Mouse (Mus musculus) limb, embryonic 11.5 days (tissue): ENCODE data around the gene Gp1ba. TPM values are rescaled to one million over a fixed set of nuclear protein-coding genes. Genes with fewer than 3 reads are reported as not detected.

Source experiments
- ATAC-seq: fragments of 200-750 bp; cut with Nextera tagmentation; 2 replicates; pipeline ENCODE4 v1.8.0; 2017; ENCODE audit warnings: low read depth; ENCODE audit not compliant: insufficient number of reproducible peaks, low FRiP score, low TSS enrichment
- DNase-seq: peaks from one replicate; pipeline ENCODE4 v3.0.0-alpha.2; 2015; ENCODE audit warnings: low spot score
- H3K27ac ChIP-seq: fragments of 300-500 bp; sonication (generic); replicated peaks from 2 replicates; pipeline ENCODE4 v1.5.1; 2014; ENCODE audit warnings: low read depth, mild to moderate bottlenecking, low read length
- H3K27me3 ChIP-seq: fragments of 300-500 bp; sonication (generic); 2 replicates; pipeline ENCODE4 v1.6.1; 2014; ENCODE audit warnings: mild to moderate bottlenecking, low read length, mixed read lengths; ENCODE audit not compliant: control insufficient read depth, insufficient read depth
- H3K36me3 ChIP-seq: fragments of 300-500 bp; sonication (generic); 2 replicates; pipeline ENCODE4 v1.6.1; 2014; ENCODE audit warnings: mild to moderate bottlenecking, low read length, moderate library complexity, mixed read lengths; ENCODE audit not compliant: control insufficient read depth, insufficient read depth
- H3K4me1 ChIP-seq: fragments of 300-500 bp; sonication (generic); 2 replicates; pipeline ENCODE4 v1.6.1; 2014; ENCODE audit warnings: low read length, mixed read lengths; ENCODE audit not compliant: control insufficient read depth, insufficient read depth
- H3K4me2 ChIP-seq: fragments of 300-500 bp; sonication (generic); 2 replicates; pipeline ENCODE4 v1.6.1; 2014; ENCODE audit warnings: low read depth, mild to moderate bottlenecking, moderate library complexity; ENCODE audit not compliant: severe bottlenecking
- H3K4me3 ChIP-seq: fragments of 300-500 bp; sonication (generic); 2 replicates; pipeline ENCODE4 v1.5.1; 2014; ENCODE audit warnings: low read depth, low read length
- H3K9ac ChIP-seq: fragments of 300-500 bp; sonication (generic); 2 replicates; pipeline ENCODE4 v1.6.1; 2014; ENCODE audit warnings: mild to moderate bottlenecking, low read length
- H3K9me3 ChIP-seq: fragments of 300-500 bp; sonication (generic); 2 replicates; pipeline ENCODE4 v1.6.1; 2016; ENCODE audit warnings: low read length; ENCODE audit not compliant: control insufficient read depth
- WGBS: fragments of 180-500 bp; shearing (Covaris S2); extraction: QIAGEN DNeasy Blood & Tissue Kit; methylation state at CpG from one replicate; pipeline ENCODE4 v1.1.7; 2014; 5-methylcytosine and 5-hydroxymethylcytosine counted together
- polyA plus RNA-seq: library from polyadenylated mRNA; unstranded; fragments of >200 nt; fragmentation: Nextera tagmentation; extraction: Ambion mirVana; gene quantifications from 2 replicates; pipeline ENCODE4 v1.2.1, GENCODE M21; 2014

Gp1ba gene
- polyA plus RNA-seq, 1 experiment from 2014 or later = 1.2 TPM

- H3K4me3 ChIP-seq = no peak overlapping the region
- DNase-seq = no peak
- H3K4me2 ChIP-seq = no peak overlapping the region
- 40% methylated on average over 7 of the region's 7 CpGs for WGBS
- H3K27me3 ChIP-seq = no peaks in the 10 kb centered on the region
- H3K9me3 ChIP-seq = no peaks in the 10 kb centered on the region
- no peak for ATAC-seq
- no peak overlapping the region for H3K27ac ChIP-seq
- no peaks in the 10 kb centered on the region for H3K36me3 ChIP-seq
- H3K4me1 ChIP-seq = no peaks in the 10 kb centered on the region
- no peak overlapping the region for H3K9ac ChIP-seq
These were observed 16.7 kb upstream of the Gp1ba start for GRCm38 (mm10) chr11:70621972-70622814.

DNA sequence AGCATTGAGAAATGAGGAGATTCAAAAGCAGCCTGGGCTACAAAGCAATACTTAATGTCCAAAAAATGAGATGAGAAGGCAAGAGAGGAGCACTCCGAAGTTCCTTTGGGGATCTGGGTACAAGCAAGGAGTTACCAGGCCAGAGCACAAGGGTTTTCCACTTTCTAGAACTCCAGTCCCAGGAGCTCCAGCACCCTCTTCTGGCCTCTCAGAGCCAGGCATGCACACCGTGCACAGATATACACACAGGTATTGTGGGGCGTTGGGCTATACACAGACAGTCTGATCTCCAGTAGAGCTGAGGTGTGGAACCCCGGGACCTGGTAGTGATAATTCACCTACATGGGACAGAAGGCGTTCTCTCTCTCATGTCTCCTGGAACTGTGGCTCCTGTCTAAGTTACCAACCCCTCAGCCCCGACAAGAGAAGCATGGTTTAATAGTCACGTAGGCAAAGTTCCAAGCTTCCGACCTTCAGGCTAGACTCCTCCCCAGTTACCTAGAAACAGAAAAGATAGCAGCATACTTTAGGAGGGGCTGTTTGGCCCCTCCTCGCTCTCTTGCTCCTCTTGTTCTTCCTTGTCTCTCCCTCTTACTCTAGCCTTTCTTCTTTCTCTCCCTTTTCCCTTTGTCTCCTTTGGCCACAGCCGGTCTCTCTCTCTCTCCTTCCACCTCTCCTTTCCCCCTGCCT is 15.7 kb upstream of the Gp1ba start:
- Histone ChIP-seq H3K27me3 (no peaks in the 10 kb centered on the region), H3K4me1 (no peaks in the 10 kb centered on the region), H3K27ac (no peak overlapping the region), H3K9me3 (no peaks in the 10 kb centered on the region), H3K36me3 (no peaks in the 10 kb centered on the region), H3K4me3 (no peak overlapping the region), H3K4me2 (no peak overlapping the region), H3K9ac (no peak overlapping the region)
- ATAC-seq = no peak
- DNase-seq = no peak
- WGBS = 86% methylated on average over 10 of the region's 10 CpGs

DNA sequence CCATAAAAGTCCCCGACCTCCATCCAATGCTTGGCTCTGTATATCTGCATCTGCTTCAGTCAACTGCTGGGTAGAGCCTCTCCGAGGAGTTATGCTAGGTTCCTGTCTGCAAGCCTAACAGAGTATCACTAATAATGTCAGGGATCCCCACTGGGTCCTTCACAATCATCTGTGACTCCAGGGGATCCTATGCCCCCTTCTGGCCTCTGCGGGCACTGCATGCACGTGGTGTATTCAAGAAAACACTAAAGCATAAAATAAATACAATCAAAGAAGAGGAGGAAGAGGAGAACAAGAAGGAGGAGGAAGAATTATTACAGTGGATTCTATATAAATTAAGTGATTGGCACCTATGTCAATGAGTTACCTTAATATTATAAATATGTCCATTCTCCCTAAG is 13.4 kb upstream of the Gp1ba start:
- no peaks in the 10 kb centered on the region for H3K27me3 ChIP-seq
- DNase-seq (peak; percentile 79), ATAC-seq (no peak)
- no peaks in the 10 kb centered on the region for H3K4me1 ChIP-seq
- no peak overlapping the region for H3K9ac ChIP-seq
- H3K27ac ChIP-seq = no peak overlapping the region
- no peaks in the 10 kb centered on the region for H3K9me3 ChIP-seq
- no peak overlapping the region for H3K4me3 ChIP-seq
- H3K36me3 ChIP-seq = no peaks in the 10 kb centered on the region
- H3K4me2 ChIP-seq = no peak overlapping the region
- 45% methylated on average over 4 of the region's 4 CpGs for WGBS

- Histone ChIP-seq H3K27ac (no peak overlapping the region), H3K4me1 (no peaks in the 10 kb centered on the region), H3K36me3 (no peaks in the 10 kb centered on the region), H3K4me3 (no peak overlapping the region), H3K9me3 (no peaks in the 10 kb centered on the region), H3K9ac (no peak overlapping the region), H3K4me2 (no peak overlapping the region), H3K27me3 (no peaks in the 10 kb centered on the region)
- DNase-seq (no peak), ATAC-seq (no peak)
- 73% methylated on average over 4 of the region's 4 CpGs for WGBS
These were observed 12.0 kb upstream of the Gp1ba start for GRCm38 (mm10) chr11:70626877-70627276.

GRCm38 (mm10) chr11:70628431-70628830 is 10.5 kb upstream of the Gp1ba start:
- DNase-seq (no peak), ATAC-seq (no peak)
- 73% methylated on average over 2 of the region's 2 CpGs for WGBS

DNA sequence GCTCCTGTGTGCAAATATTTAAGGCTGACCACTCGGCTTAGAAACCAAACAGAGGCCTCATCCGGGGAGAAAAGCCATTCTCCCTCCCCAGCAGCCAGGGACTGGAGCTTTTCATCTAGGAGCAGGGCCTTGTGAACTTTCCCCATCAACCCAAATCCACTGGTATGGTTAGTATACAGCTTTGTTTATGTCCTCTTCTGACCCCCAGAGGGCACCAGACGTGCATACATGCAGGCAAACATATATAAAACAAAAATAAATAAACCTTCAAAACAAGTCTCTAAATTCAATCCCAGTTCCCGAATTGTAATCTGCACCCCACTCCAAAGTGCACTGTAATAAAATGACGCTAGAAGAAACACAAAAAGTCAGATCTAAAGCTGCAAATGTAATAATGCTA is 9.4 kb upstream of the Gp1ba start:
- no peaks in the 10 kb centered on the region for H3K27me3 ChIP-seq
- no peak overlapping the region for H3K4me3 ChIP-seq
- no peaks in the 10 kb centered on the region for H3K36me3 ChIP-seq
- no peaks in the 10 kb centered on the region for H3K9me3 ChIP-seq
- no peak for ATAC-seq
- WGBS = 54% methylated on average over 5 of the region's 5 CpGs
- H3K27ac ChIP-seq = no peak overlapping the region
- H3K4me2 ChIP-seq = no peak overlapping the region
- DNase-seq = no peak
- H3K9ac ChIP-seq = no peak overlapping the region
- H3K4me1 ChIP-seq = no peaks in the 10 kb centered on the region

More at GRCm38 (mm10) chr11:70628431-70628830, 10.5 kb upstream of the Gp1ba start:
- H3K4me2 ChIP-seq = no peak overlapping the region
- no peaks in the 10 kb centered on the region for H3K4me1 ChIP-seq
- H3K27me3 ChIP-seq = no peaks in the 10 kb centered on the region
- no peaks in the 10 kb centered on the region for H3K36me3 ChIP-seq
- H3K27ac ChIP-seq = no peak overlapping the region
- H3K9ac ChIP-seq = no peak overlapping the region
- no peak overlapping the region for H3K4me3 ChIP-seq
- H3K9me3 ChIP-seq = no peaks in the 10 kb centered on the region

DNA sequence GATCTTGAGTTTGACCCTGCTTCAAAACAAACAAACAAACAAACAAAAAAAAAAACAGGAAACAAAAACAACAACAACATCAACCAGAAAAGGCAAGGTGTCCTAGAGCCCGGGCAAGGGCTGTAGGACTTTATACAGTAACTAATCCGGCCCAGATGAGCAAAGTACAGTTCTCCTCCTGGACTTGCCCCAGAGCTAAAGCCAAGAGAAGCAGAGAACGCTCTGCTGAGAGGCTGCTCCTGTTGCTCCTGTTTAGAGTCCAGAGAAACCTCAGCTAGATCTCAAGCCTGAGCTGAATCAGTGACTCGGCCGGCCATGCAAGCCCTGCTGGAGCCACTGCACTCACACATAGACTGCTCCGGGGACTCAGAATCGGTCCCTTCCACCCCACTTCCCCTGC is 8.8 kb upstream of the Gp1ba start:
- DNase-seq = no peak
- Histone ChIP-seq H3K9me3 (no peaks in the 10 kb centered on the region), H3K9ac (no peak overlapping the region), H3K4me1 (no peaks in the 10 kb centered on the region), H3K4me2 (no peak overlapping the region), H3K36me3 (no peaks in the 10 kb centered on the region), H3K27ac (no peak overlapping the region), H3K27me3 (no peaks in the 10 kb centered on the region), H3K4me3 (no peak overlapping the region)
- WGBS = 69% methylated on average over 7 of the region's 7 CpGs
- no peak for ATAC-seq

GRCm38 (mm10) chr11:70635601-70636000 is 3.3 kb upstream of the Gp1ba start:
- ATAC-seq (no peak), DNase-seq (no peak)
- Histone ChIP-seq H3K9ac (no peak overlapping the region), H3K9me3 (no peaks in the 10 kb centered on the region), H3K27ac (no peak overlapping the region), H3K36me3 (no peaks in the 10 kb centered on the region), H3K27me3 (no peaks in the 10 kb centered on the region), H3K4me2 (no peak overlapping the region), H3K4me3 (no peak overlapping the region), H3K4me1 (no peaks in the 10 kb centered on the region)
- WGBS = 85% methylated on average over 4 of the region's 4 CpGs
